Mouse (Mus musculus): ENCODE data around the gene Ncf1.

Ncf1 gene

GRCm38 (mm10) chr5:134229391-134229790, at the start of gene Ncf1:
Ncf1 (minus strand) TSS chr5:134229625.
- peak; percentile 59 for DNase-seq (ENCODE audit: low read depth, low spot score)

- DNase-seq (ENCODE audit: low read depth, low spot score), result no peak
These were observed 47.7 kb upstream of the Ncf1 start for GRCm38 (mm10) chr5:134277109-134277508.

DNA sequence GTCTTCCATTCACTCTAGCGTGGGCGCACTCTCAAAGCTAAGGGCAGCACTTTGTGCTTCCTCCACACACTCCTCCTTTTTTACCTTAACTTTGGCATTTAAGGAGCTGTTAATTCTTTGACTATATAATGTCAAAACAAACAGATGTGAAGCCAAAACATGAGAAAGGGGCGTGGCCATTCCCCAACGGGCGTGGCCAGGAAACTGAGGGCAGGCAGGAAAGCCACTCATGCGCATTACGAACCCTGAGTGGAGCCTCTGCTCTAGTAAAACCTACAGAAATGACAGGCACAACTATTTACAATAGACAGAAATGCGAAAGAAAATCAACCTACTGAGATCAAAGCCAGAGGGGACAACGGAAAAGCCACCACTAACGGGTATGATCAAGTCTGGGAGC, 46.1 kb upstream of the Ncf1 start:
- DNase-seq (ENCODE audit: low read depth, low spot score), result peak; percentile 83

GRCm38 (mm10) chr5:134275021-134275420, 45.6 kb upstream of the Ncf1 start:
- no peak for DNase-seq (ENCODE audit: low read depth, low spot score)

DNA sequence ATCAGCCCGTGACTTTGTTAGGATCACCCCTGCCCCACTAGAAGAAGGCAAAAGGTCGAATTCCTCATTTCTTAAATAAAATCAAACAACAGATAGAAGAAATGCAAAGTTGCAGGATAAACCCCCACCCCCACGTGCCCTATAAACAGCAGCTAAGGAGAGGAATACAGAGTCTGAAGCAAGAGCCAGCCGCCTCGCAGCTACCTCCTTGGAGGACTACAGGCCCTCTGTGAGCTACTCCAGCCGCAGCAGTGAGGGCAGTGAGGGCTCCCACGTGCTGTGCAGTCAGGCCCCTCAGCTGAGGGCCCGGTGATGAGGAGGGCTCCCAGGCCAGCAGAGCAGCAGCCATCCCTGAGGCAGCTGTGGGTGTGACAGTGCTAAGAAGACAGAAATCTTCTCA, 44.3 kb upstream of the Ncf1 start:
- no peak for DNase-seq (ENCODE audit: low read depth, low spot score)

GRCm38 (mm10) chr5:134272761-134273160, 43.3 kb upstream of the Ncf1 start:
- DNase-seq (ENCODE audit: low read depth, low spot score), result peak; percentile 51

DNA sequence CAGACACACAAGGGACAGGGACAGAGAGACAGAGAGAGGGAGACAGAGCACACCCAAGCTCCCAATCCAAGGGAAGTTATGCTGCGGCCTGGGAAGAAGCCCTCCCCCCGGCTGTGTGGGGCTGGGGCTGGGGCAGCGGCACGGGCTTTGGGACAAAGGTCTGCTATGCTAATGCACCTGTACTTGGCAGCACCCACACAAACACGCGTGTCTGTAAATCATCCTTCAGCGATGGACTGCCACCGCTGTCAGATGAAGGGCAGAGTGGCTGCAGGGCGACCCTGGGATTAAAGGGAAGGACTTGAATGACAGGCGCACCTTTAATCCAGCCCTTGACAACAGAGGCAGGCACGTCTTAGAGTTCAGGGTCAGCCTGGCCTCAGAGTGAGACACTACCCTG, 42.0 kb upstream of the Ncf1 start:
- DNase-seq (ENCODE audit: low read depth, low spot score), result no peak

DNA sequence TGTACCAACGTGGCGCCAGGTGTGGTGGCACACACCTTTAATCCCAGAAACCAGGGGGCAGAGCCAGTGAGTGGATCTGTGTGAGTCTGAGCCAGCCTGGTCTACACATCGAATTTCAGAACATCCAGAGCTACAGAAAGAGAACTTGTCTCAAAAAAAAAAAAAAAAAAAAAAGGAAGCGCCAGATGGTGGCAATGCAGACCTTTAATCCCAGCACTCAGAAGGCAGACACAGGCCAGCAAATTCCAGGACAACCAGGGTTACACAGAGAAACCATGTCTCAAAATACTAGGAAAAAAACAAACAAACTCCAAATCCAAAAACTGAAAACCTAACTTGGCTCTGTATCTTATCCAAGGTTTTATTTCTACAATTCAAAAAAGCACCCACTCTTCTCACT, 41.1 kb upstream of the Ncf1 start:
- no peak for DNase-seq (ENCODE audit: low read depth, low spot score)

GRCm38 (mm10) chr5:134269751-134270150, 40.3 kb upstream of the Ncf1 start:
- DNase-seq (ENCODE audit: low read depth, low spot score), result peak; percentile 83

DNA sequence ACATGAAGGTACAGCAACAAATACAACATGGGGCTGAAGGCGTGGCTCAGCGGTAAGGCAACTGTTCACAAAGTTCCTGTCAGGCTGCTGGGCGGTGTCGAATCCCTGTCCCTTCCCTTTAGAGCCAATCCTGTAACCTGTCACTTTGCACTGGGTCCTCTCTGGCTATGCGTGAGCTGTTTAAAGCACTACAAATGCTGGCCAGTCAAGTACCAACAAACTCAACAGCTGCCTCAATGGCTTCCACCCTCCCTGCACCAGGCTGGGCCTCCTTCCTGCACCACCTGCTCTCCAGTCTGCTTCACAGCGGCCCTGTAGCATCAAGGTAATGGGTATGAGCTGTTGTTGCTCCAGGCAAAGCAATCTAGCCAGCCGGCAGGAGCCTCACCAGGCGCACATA, 39.3 kb upstream of the Ncf1 start:
- DNase-seq (ENCODE audit: low read depth, low spot score), result peak; percentile 40

DNA sequence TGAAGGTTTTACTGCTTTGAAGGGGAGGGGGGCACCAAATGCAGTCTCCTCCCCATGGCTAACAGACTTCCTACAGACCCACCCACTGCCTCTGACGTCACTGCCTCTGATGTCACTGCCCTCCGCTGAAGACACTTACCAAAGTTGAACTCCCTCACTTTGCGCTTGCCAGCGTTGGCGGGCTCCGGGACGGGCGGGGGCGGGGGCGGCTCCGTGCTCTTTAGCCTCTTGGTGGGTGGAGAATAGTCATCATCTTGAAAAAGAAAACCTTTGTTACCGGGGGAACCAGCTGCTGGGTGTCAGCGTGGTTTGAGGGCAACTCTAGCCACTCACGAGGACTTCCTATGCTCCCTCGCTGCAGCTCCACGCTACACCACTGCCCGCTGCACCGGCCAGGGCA, 37.0 kb upstream of the Ncf1 start:
- peak; percentile 98 for DNase-seq (ENCODE audit: low read depth, low spot score)

DNA sequence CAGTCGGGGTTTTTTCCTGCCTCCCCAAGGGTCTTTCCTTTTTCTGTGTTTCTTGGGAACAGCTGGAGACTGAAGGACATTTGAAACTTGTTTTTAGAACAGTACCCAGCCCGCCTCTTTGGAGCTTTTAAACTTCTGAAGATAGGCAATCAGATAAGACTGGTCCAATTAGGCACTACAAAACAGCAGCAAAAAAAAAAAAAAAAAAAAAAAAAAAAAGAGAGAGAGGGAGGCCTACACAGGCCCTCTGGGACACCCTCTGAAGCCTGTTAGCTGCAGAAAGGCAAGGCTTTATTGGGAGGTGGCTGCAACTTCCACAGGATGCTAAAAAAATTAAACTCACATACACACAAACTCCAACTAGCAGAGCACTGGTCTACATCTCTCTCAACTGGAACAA, 36.5 kb upstream of the Ncf1 start:
- peak; percentile 26 for DNase-seq (ENCODE audit: low read depth, low spot score)

GRCm38 (mm10) chr5:134260001-134260636, 30.7 kb upstream of the Ncf1 start:
- no peak for DNase-seq (ENCODE audit: low read depth, low spot score)

- DNase-seq (ENCODE audit: low read depth, low spot score), result no peak
These were observed 29.5 kb upstream of the Ncf1 start for GRCm38 (mm10) chr5:134258934-134259333.

- DNase-seq (ENCODE audit: low read depth, low spot score), result peak; percentile 36
These were observed 29.0 kb upstream of the Ncf1 start for GRCm38 (mm10) chr5:134258395-134258794.

DNA sequence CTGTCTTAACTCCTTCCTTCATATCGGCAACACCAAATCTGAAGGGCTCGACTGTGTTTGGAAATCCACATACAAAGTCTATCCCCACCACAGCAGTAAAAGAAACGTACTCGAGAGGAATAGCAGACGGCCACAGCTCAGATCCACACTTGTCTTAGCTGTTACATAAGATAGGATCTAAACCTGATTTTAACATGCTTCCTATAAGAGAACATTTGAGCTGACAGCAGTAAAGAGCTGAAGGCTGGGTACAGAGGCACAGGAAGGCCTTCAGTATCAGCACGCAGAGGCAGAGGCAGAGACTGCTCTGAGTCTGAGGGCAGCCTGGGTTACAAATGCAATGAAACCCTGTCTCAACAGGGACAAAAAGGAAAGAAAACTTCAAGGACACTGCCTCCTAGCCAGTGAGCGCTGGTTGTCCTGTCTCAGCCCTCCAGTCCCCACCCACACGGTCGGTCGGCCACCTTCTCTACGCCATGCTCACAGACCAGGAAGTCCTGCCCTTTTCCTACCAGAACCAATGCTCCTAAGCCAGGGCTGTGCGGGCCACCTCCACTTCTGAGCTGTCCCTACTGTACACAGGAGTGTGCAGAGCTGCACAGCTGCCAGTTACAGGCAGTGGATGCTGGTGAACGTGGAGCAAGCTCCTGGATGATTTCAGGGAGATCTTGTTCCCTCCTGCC, 28.1 kb upstream of the Ncf1 start:
- peak; percentile 24 for DNase-seq (ENCODE audit: low read depth, low spot score)

DNA sequence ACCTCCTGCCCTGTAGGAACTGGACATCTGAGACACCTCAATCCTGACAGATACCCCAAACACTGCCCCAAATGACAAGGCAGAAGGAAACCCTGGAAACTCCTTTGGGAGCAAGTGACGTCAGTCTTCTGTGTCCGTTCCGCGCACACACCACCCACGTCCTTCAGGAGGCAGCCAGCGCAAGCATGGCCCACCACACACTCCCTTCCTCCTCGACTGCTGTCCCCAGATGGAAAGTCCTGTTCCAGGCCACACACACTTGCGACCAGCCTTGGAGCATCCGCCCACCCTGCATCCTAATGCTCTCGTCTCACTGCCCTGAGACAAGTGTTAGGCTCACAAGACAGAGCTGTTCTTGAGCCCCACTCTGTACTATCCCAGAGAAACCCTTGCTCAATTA, 25.9 kb upstream of the Ncf1 start:
- no peak for DNase-seq (ENCODE audit: low read depth, low spot score)

DNA sequence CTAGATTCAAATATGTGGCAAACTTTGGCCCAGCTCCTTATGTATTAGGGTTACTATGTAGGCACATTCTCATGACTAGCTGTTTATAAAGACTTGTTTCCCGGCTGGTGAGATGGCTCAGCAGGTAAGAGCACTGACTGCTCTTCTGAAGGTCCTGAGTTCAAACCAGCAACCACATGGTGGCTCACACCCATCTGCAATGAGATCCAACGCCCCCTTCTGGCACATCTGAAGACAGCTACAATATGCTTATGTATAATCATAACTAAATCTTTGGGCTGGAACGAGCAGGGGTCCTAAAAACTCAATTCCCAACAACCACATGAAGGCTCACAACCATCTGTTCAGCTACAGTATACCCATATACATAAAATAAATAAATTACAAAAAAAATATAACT, 24.4 kb upstream of the Ncf1 start:
- peak; percentile 78 for DNase-seq (ENCODE audit: low read depth, low spot score)

GRCm38 (mm10) chr5:134251083-134251482, 21.7 kb upstream of the Ncf1 start:
- DNase-seq (ENCODE audit: low read depth, low spot score), result no peak

DNA sequence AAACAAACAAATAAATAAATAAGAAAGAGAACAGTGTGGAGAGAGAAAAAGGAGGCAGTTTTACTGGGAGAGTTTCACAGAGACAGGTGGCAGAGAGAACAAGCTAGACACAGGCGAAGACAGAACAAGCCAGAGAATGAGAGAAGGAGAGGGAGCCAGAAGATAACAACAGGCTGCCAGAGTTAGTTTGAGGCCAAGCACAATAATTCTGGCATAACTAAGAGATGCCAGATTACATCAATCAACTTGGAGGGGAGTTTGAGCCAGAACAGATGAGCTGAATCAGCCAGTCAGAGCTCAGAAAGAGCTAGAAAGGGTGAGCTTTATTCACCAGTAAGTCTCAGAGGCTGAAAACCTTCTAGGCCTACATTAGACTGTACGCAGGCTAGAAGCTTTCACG, 21.2 kb upstream of the Ncf1 start:
- no peak for DNase-seq (ENCODE audit: low read depth, low spot score)

DNA sequence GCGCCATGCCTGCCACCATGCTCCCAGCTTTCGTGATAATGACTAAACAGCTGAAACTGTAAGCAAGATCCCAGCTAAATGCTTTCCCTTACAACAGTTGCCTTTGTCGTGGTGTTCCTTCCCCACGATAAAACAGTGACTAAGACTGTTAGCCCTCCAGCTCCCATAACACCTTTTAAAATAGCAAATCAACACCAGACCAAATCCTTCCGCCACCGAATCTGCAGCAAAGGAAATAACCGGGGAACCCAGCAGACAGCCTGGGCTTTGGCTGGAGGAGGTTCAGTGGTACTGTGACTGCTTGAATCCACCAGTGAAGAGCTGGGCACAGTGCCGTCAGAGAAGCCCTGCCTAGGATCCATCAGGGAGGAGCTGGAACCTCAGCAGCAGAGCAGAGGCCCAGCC, 19.8 kb upstream of the Ncf1 start:
- no peak for DNase-seq (ENCODE audit: low read depth, low spot score)

GRCm38 (mm10) chr5:134248608-134249244, 19.3 kb upstream of the Ncf1 start:
- peak; percentile 25 for DNase-seq (ENCODE audit: low read depth, low spot score)

DNA sequence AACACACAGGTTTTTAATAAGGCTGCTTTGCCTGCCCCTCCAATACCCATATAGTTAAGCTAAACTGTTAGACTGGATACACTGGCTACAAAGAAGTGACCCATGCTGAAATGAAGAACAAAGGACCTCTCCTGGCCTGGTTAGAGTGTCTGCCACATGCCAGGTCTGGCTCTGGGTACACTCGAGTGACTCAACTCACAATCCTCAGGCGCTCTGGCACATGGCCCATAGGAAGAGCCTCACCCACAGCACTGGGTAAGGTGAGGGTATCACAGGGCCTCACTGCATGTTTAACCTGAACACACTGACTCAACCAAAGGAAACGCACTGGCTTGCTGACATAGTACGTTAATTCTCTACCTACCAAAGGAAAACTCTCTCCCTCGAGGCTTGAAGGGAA, 16.7 kb upstream of the Ncf1 start:
- DNase-seq (ENCODE audit: low read depth, low spot score), result no peak
